Comparison of ENCODE assay signal across 8 mouse cellular contexts in genomic region chr2:32610610-32611229, GRCm38 (mm10). TPM values are rescaled to one million over a fixed set of nuclear protein-coding genes. Genes with fewer than 3 reads are reported as not detected.
DNase-seq lines count a peak whose midpoint lies in the region; ATAC-seq and TF ChIP-seq lines count a peak whose summit lies in the region.

No protein-coding gene starts in this region.

- H3K4me3 ChIP-seq in cerebellum, adult 2 months (replicated peaks; ENCODE audit: insufficient read depth, low read depth, low read length): no peak overlapping the region
- H3K4me3 ChIP-seq in thymus, adult 2 months (ENCODE audit: control insufficient read depth, insufficient read depth, low read length): no peak overlapping the region
- H3K4me3 ChIP-seq in heart, embryonic 13.5 days: peak overlapping the region; percentile 58
- peak overlapping the region; percentile 26 for H3K4me3 ChIP-seq in midbrain, embryonic 11.5 days (ENCODE audit: low read depth, low read length)

- no peak for DNase-seq in cerebellum, adult 2 months
- DNase-seq in cerebellum, adult 9-11 months: no peak
- peak; percentile 41 for DNase-seq in thymus, adult 2 months
- no peak for DNase-seq in thymus, adult 18-20 months
- peak; percentile 69 for DNase-seq in kidney, postnatal 10 days
- peak; percentile 91 for DNase-seq in midbrain, embryonic 11.5 days (ENCODE audit: low spot score, missing footprints)
- DNase-seq in MN1 (ENCODE audit: low spot score): no peak

- H3K27me3 ChIP-seq in cerebellum, adult 2 months (ENCODE audit: control insufficient read depth, insufficient read depth, low read length): no peaks in the 10 kb centered on the region
- H3K27me3 ChIP-seq in thymus, adult 2 months (ENCODE audit: control insufficient read depth, insufficient read depth, low read length): peaks cover 13% of the 10 kb centered on the region
- H3K27me3 ChIP-seq in heart, embryonic 13.5 days (replicated peaks): no peaks in the 10 kb centered on the region
- no peaks in the 10 kb centered on the region; the same call in 1 of the 2 replicates for H3K27me3 ChIP-seq in midbrain, embryonic 11.5 days (ENCODE audit: control insufficient read depth, insufficient read depth, low read length)

- H3K36me3 ChIP-seq in thymus, adult 2 months (ENCODE audit: control insufficient read depth, insufficient read depth, low read length): no peaks in the 10 kb centered on the region
- H3K36me3 ChIP-seq in heart, embryonic 13.5 days: peaks cover 33% of the 10 kb centered on the region
- no peaks in the 10 kb centered on the region for H3K36me3 ChIP-seq in midbrain, embryonic 11.5 days (ENCODE audit: control insufficient read depth, insufficient read depth, low read length)

- 21% methylated on average over 23 of the region's 23 CpGs for WGBS in cerebellum, adult 2 months
- 23% methylated on average over 23 of the region's 23 CpGs for WGBS in thymus, adult 2 months
- whole genome bisulfite sequencing in heart, embryonic 13.5 days: 10% methylated on average over 23 of the region's 23 CpGs
- 20% methylated on average over 23 of the region's 23 CpGs for WGBS in midbrain, embryonic 11.5 days

- no peaks in the 10 kb centered on the region for H3K9me3 ChIP-seq in heart, embryonic 13.5 days
- no peaks in the 10 kb centered on the region for H3K9me3 ChIP-seq in midbrain, embryonic 11.5 days (ENCODE audit: control insufficient read depth, low read length)

- peak overlapping the region; percentile 96 for H3K4me2 ChIP-seq in heart, embryonic 13.5 days
- peak overlapping the region; percentile 49 for H3K4me2 ChIP-seq in midbrain, embryonic 11.5 days

- TF ChIP-seq POLR2A in cerebellum, adult 2 months (IDR thresholded peaks at IDR 0.05; ENCODE audit: borderline replicate concordance, insufficient read depth, low read length): no peak
- no peak for TF ChIP-seq POLR2A in thymus, adult 2 months (IDR thresholded peaks at IDR 0.05; ENCODE audit: control insufficient read depth, extremely low read depth, insufficient read depth, low read length, poor library complexity)

- peaks cover 3% of the 10 kb centered on the region; the same call in 1 of the 2 replicates for H3K4me1 ChIP-seq in cerebellum, adult 2 months (ENCODE audit: control insufficient read depth, insufficient read depth, low read length)
- peaks cover 23% of the 10 kb centered on the region for H3K4me1 ChIP-seq in thymus, adult 2 months (replicated peaks; ENCODE audit: control insufficient read depth, insufficient read depth, low read length)
- peaks cover 57% of the 10 kb centered on the region for H3K4me1 ChIP-seq in heart, embryonic 13.5 days
- peaks cover 21% of the 10 kb centered on the region for H3K4me1 ChIP-seq in midbrain, embryonic 11.5 days (ENCODE audit: control insufficient read depth, insufficient read depth, low read length)

- peak overlapping the region; percentile 76 for H3K9ac ChIP-seq in heart, embryonic 13.5 days
- H3K9ac ChIP-seq in midbrain, embryonic 11.5 days (ENCODE audit: low read length): peak overlapping the region; percentile 36

- no peak overlapping the region for H3K27ac ChIP-seq in cerebellum, adult 2 months (ENCODE audit: insufficient read depth, low read length)
- no peak overlapping the region for H3K27ac ChIP-seq in thymus, adult 2 months (ENCODE audit: control insufficient read depth, insufficient read depth, low read length)
- peak overlapping the region; percentile 71 for H3K27ac ChIP-seq in heart, embryonic 13.5 days (replicated peaks)
- no peak overlapping the region for H3K27ac ChIP-seq in midbrain, embryonic 11.5 days (ENCODE audit: low read depth, low read length)

- TF ChIP-seq CTCF in cerebellum, adult 2 months (IDR thresholded peaks at IDR 0.05; ENCODE audit: borderline replicate concordance, insufficient read depth, low read depth, low read length): peak; percentile 37; the same call in 1 of the 2 replicates
- no peak for TF ChIP-seq CTCF in thymus, adult 2 months (IDR thresholded peaks at IDR 0.05; ENCODE audit: borderline replicate concordance, control insufficient read depth, extremely low read depth, insufficient read depth, low read length, poor library complexity)

- ATAC-seq in heart, embryonic 13.5 days (ENCODE audit: extremely low read depth, insufficient number of reproducible peaks, low FRiP score, low TSS enrichment): no peak
- ATAC-seq in midbrain, embryonic 11.5 days (ENCODE audit: low FRiP score): no peak

RNA-seq across cellular contexts. Expression of gene Ak1, which starts 10.8 kb away (rescaled TPM):
- polyA plus RNA-seq in cerebellum, adult 2 months (2012; rRNA removed): 127 and 132 TPM in 2 replicates
- polyA plus RNA-seq in thymus, adult 2 months (2012; rRNA removed): 3.6 and 23.5 TPM in 2 replicates
- polyA plus RNA-seq in heart, embryonic 13.5 days (2015; fragmentation: Nextera tagmentation; extraction: Ambion mirVana): 302 and 318 TPM in 2 replicates
- 18.3 and 22.0 TPM in 2 replicates for polyA plus RNA-seq in midbrain, embryonic 11.5 days (2014; fragmentation: Nextera tagmentation; extraction: Ambion mirVana)

RNA-seq across cellular contexts. Expression of gene St6galnac6, which starts 11.2 kb away (rescaled TPM):
- polyA plus RNA-seq in cerebellum, adult 2 months (2012; rRNA removed): 89.5 TPM in 2 replicates
- polyA plus RNA-seq in thymus, adult 2 months (2012; rRNA removed): 18.1 and 25.9 TPM in 2 replicates
- 24.8 and 29.1 TPM in 2 replicates for polyA plus RNA-seq in heart, embryonic 13.5 days (2015; fragmentation: Nextera tagmentation; extraction: Ambion mirVana)
- 3.4 and 4.5 TPM in 2 replicates for polyA plus RNA-seq in midbrain, embryonic 11.5 days (2014; fragmentation: Nextera tagmentation; extraction: Ambion mirVana)

RNA-seq across cellular contexts. Expression of gene St6galnac4, which starts 23.8 kb away (rescaled TPM):
- polyA plus RNA-seq in cerebellum, adult 2 months (2012; rRNA removed): 91.4 and 101 TPM in 2 replicates
- 29.3 and 34.1 TPM in 2 replicates for polyA plus RNA-seq in thymus, adult 2 months (2012; rRNA removed)
- 37.6 and 38.7 TPM in 2 replicates for polyA plus RNA-seq in heart, embryonic 13.5 days (2015; fragmentation: Nextera tagmentation; extraction: Ambion mirVana)
- polyA plus RNA-seq in midbrain, embryonic 11.5 days (2014; fragmentation: Nextera tagmentation; extraction: Ambion mirVana): 13.2 and 13.6 TPM in 2 replicates

RNA-seq across cellular contexts. Expression of gene 9430097D07Rik, which starts 35.2 kb away (rescaled TPM):
- 0.59 and 0.60 TPM in 2 replicates for polyA plus RNA-seq in cerebellum, adult 2 months (2012; rRNA removed)
- polyA plus RNA-seq in thymus, adult 2 months (2012; rRNA removed): not detected in 2 replicates
- 0.21 TPM in 1 of 2 replicates, not detected in the other for polyA plus RNA-seq in heart, embryonic 13.5 days (2015; fragmentation: Nextera tagmentation; extraction: Ambion mirVana)
- polyA plus RNA-seq in midbrain, embryonic 11.5 days (2014; fragmentation: Nextera tagmentation; extraction: Ambion mirVana): 0.25 and 0.49 TPM in 2 replicates

RNA-seq across cellular contexts. Expression of gene Eng, which starts 35.7 kb away (rescaled TPM):
- 28.0 and 31.6 TPM in 2 replicates for polyA plus RNA-seq in cerebellum, adult 2 months (2012; rRNA removed)
- polyA plus RNA-seq in thymus, adult 2 months (2012; rRNA removed): 62.1 and 66.1 TPM in 2 replicates
- 148 and 155 TPM in 2 replicates for polyA plus RNA-seq in heart, embryonic 13.5 days (2015; fragmentation: Nextera tagmentation; extraction: Ambion mirVana)
- 20.5 and 22.7 TPM in 2 replicates for polyA plus RNA-seq in midbrain, embryonic 11.5 days (2014; fragmentation: Nextera tagmentation; extraction: Ambion mirVana)

Comparison
In these comparisons a context has a peak if more than half of its experiments do, and no peak if none do; other contexts are left out.
1. DNase-seq: peak in thymus, adult 2 months (single experiment), kidney, postnatal 10 days (single experiment) and midbrain, embryonic 11.5 days (single experiment); none in cerebellum, adult 2 months (0 of 2), cerebellum, adult 9-11 months (single experiment), thymus, adult 18-20 months (0 of 2) and MN1 (single experiment).
2. H3K4me3 ChIP-seq: peak in heart, embryonic 13.5 days (single experiment) and midbrain, embryonic 11.5 days (single experiment); none in cerebellum, adult 2 months (single experiment) and thymus, adult 2 months (single experiment).